ENCODE assay signal across 10 mouse cellular contexts in genomic region chr16:96671603-96672374, GRCm38 (mm10).
DNase-seq lines count a peak whose midpoint lies in the region; TF ChIP-seq lines count a peak whose summit lies in the region.
"Had no signal": no experiment of that assay in that cellular context is flagged by ENCODE, and none has a peak within 500 bp of the region (broad histone marks: within the 10 kb centered on the region; RNA-seq: fewer than 3 reads in every experiment).

No protein-coding gene starts in this region.

- in situ Hi-C loops in ES-E14 (cut with MboI; ENCODE audit: low sequenced_read_pairs in 2 of 2, unreplicated experiment in 2 of 2) = no loop called here

- no peak overlapping the region for H3K9ac ChIP-seq in ES-E14 (ENCODE audit: insufficient read depth, low read depth, low read length, poor library complexity, severe bottlenecking)
- H3K9ac ChIP-seq: embryonic facial prominence, embryonic 15.5 days; liver, embryonic 13.5 days had no signal

- no peaks in the 10 kb centered on the region for H3K4me1 ChIP-seq in ES-E14 (ENCODE audit: control insufficient read depth in 2 of 2, insufficient read depth in 2 of 2, low read length in 2 of 2, poor library complexity in 1 of 2)
- H3K4me1 ChIP-seq in embryonic facial prominence, embryonic 10.5 days = no peaks in the 10 kb centered on the region
- H3K4me1 ChIP-seq: embryonic facial prominence, embryonic 15.5 days; liver, embryonic 13.5 days had no signal

- peak; percentile 11 for DNase-seq in kidney, adult 18-20 months
- DNase-seq in kidney, adult 11 months = no peak
- DNase-seq in A20 (ENCODE audit: low read depth, low spot score) = peak; percentile 40
- DNase-seq in ES-E14 (ENCODE audit: low read depth, low spot score) = peak; percentile 7
- DNase-seq in embryonic facial prominence, embryonic 10.5 days (ENCODE audit: low spot score) = peak; percentile 10
- DNase-seq in mesoderm, embryonic 11.5 days (ENCODE audit: low read depth, low spot score) = peak; percentile 48
- DNase-seq in urinary bladder, adult 18-20 months (ENCODE audit: low spot score in 2 of 2) = no peak
- no peak for DNase-seq in spleen, postnatal 10 days (ENCODE audit: low spot score in 2 of 2)
- DNase-seq: liver, embryonic 13.5 days had no signal

- H3K27me3 ChIP-seq in embryonic facial prominence, embryonic 10.5 days (replicated peaks; ENCODE audit: low read depth, poor library complexity, severe bottlenecking) = peaks cover 4% of the 10 kb centered on the region; the same call in 1 of the 2 replicates
- H3K27me3 ChIP-seq: liver, embryonic 13.5 days had no signal

- H3K4me3 ChIP-seq in ES-E14 (ENCODE audit: insufficient read depth in 1 of 2, low read depth in 1 of 2, low read length in 2 of 2, poor library complexity in 1 of 2, severe bottlenecking in 1 of 2) = no peak overlapping the region
- H3K4me3 ChIP-seq in embryonic facial prominence, embryonic 10.5 days = no peak overlapping the region
- H3K4me3 ChIP-seq: embryonic facial prominence, embryonic 15.5 days; liver, embryonic 13.5 days had no signal

- H3K9me3 ChIP-seq in ES-E14 (ENCODE audit: control insufficient read depth, insufficient read depth, low read depth, low read length) = no peaks in the 10 kb centered on the region
- H3K9me3 ChIP-seq in embryonic facial prominence, embryonic 10.5 days = no peaks in the 10 kb centered on the region
- H3K9me3 ChIP-seq: embryonic facial prominence, embryonic 15.5 days; liver, embryonic 13.5 days had no signal

- H3K27ac ChIP-seq in ES-E14 (ENCODE audit: insufficient read depth, low read depth, low read length, poor library complexity, severe bottlenecking) = no peak overlapping the region
- no peak overlapping the region for H3K27ac ChIP-seq in embryonic facial prominence, embryonic 10.5 days (replicated peaks)
- H3K27ac ChIP-seq: embryonic facial prominence, embryonic 15.5 days; liver, embryonic 13.5 days had no signal

- WGBS in embryonic facial prominence, embryonic 10.5 days = 64% methylated on average over 11 of the region's 11 CpGs

- no peaks in the 10 kb centered on the region for H3K36me3 ChIP-seq in ES-E14 (ENCODE audit: control insufficient read depth, insufficient read depth, low read length, poor library complexity, severe bottlenecking)
- no peaks in the 10 kb centered on the region for H3K36me3 ChIP-seq in embryonic facial prominence, embryonic 10.5 days (replicated peaks)
- H3K36me3 ChIP-seq: embryonic facial prominence, embryonic 15.5 days; liver, embryonic 13.5 days had no signal

TF ChIP-seq in ES-E14, 5 proteins besides CTCF, POLR2A, EP300 and RAD21:
- no peak for TF ChIP-seq CHD2 (IDR thresholded peaks at IDR 0.05; ENCODE audit: low read depth, low read length)
- peak; percentile 46; the same call in 1 of the 2 replicates for TF ChIP-seq ZC3H11A (IDR thresholded peaks at IDR 0.05; ENCODE audit: borderline replicate concordance, low read depth, low read length)
- no peak for TF ChIP-seq HCFC1 (IDR thresholded peaks at IDR 0.05; ENCODE audit: borderline replicate concordance, insufficient read depth, low read length)
- TF ChIP-seq ZNF384 (IDR thresholded peaks at IDR 0.05; ENCODE audit: low read depth, low read length) = no peak
- TF ChIP-seq MAFK (IDR thresholded peaks at IDR 0.05; ENCODE audit: insufficient read depth, low read depth, low read length) = no peak
TF ChIP-seq in ES-E14: peak in this region for 1.

Comparison
In these comparisons a context has a peak if more than half of its experiments do, and no peak if none do; other contexts are left out.
1. DNase-seq: peak in kidney, adult 18-20 months (single experiment), A20 (single experiment), ES-E14 (single experiment), embryonic facial prominence, embryonic 10.5 days (single experiment) and mesoderm, embryonic 11.5 days (single experiment); none in kidney, adult 11 months (single experiment), urinary bladder, adult 18-20 months (0 of 2) and spleen, postnatal 10 days (0 of 2).